Mouse (Mus musculus) bone marrow, adult 2 months (tissue): Measurements from ENCODE around the gene Nap1l5.

Source experiments
- CTCF ChIP-seq: fragments of 200-500 bp; IDR thresholded peaks from 2 replicates; pipeline ENCODE4 v1.5.1; 2011; ENCODE audit warnings: low read length, control low read depth; ENCODE audit not compliant: control insufficient read depth, insufficient read depth
- POLR2A ChIP-seq: fragments of 200-500 bp; IDR thresholded peaks from 2 replicates; pipeline ENCODE4 v1.6.1; 2011; ENCODE audit warnings: low read depth, mild to moderate bottlenecking, control low read depth, low read length, borderline replicate concordance; ENCODE audit not compliant: control insufficient read depth

- TF ChIP-seq CTCF, result no peak
- TF ChIP-seq POLR2A, result no peak
These were observed 27.3 kb upstream of the Nap1l5 start for GRCm38 (mm10) chr6:58934144-58934543.
